Mouse (Mus musculus) heart, postnatal 0 days (tissue): ENCODE results near the gene Abcb4. TPM values are rescaled to one million over a fixed set of nuclear protein-coding genes. Genes with fewer than 3 reads are reported as not detected.

Experiments used
- ATAC-seq: fragments of 200-750 bp; cut with Nextera tagmentation; 2 replicates; pipeline ENCODE4 v1.8.0; 2017; ENCODE audit warnings: low read depth, moderate number of reproducible peaks, moderate library complexity; ENCODE audit not compliant: insufficient read depth
- DNase-seq: peaks from one replicate; pipeline ENCODE4 v3.0.0-alpha.2; 2016; ENCODE audit warnings: low spot score
- H3K27ac ChIP-seq: fragments of 300-500 bp; sonication (generic); 2 replicates; pipeline ENCODE4 v1.5.1; 2014; ENCODE audit warnings: low read depth, mild to moderate bottlenecking
- H3K27me3 ChIP-seq: fragments of 300-500 bp; sonication (generic); 2 replicates; pipeline ENCODE4 v1.6.1; 2014; ENCODE audit warnings: low read length, mixed read lengths; ENCODE audit not compliant: control insufficient read depth, insufficient read depth
- H3K36me3 ChIP-seq: fragments of 300-500 bp; sonication (generic); replicated peaks from 2 replicates; pipeline ENCODE4 v1.6.1; 2014; ENCODE audit warnings: low read length, mixed read lengths; ENCODE audit not compliant: control insufficient read depth, insufficient read depth
- H3K4me1 ChIP-seq: fragments of 300-500 bp; sonication (generic); 2 replicates; pipeline ENCODE4 v1.6.1; 2014; ENCODE audit warnings: antibody characterized with exemption; ENCODE audit not compliant: control insufficient read depth, insufficient read depth
- H3K4me2 ChIP-seq: fragments of 300-500 bp; sonication (generic); 2 replicates; pipeline ENCODE4 v1.6.1; 2014; ENCODE audit warnings: low read depth, mild to moderate bottlenecking, low read length, moderate library complexity
- H3K4me3 ChIP-seq: fragments of 300-500 bp; sonication (generic); 2 replicates; pipeline ENCODE4 v1.5.1; 2014; ENCODE audit warnings: low read depth, low read length
- H3K9ac ChIP-seq: fragments of 300-500 bp; sonication (generic); replicated peaks from 2 replicates; pipeline ENCODE4 v1.6.1; 2014; ENCODE audit warnings: low read depth, low read length, mixed read lengths
- H3K9me3 ChIP-seq: fragments of 300-500 bp; sonication (generic); replicated peaks from 2 replicates; pipeline ENCODE4 v1.6.1; 2016; ENCODE audit warnings: low read length; ENCODE audit not compliant: control insufficient read depth
- CTCF ChIP-seq: IDR thresholded peaks from 2 replicates; pipeline ENCODE4 v1.5.1; 2016; ENCODE audit warnings: antibody characterized with exemption, control low read depth, low read depth
- EP300 ChIP-seq: IDR thresholded peaks from 2 replicates; pipeline ENCODE4 v1.6.1; 2016; ENCODE audit warnings: antibody characterized with exemption, low read depth
- WGBS: fragments of 180-500 bp; shearing (Covaris S2); extraction: QIAGEN DNeasy Blood & Tissue Kit; methylation state at CpG from one replicate; pipeline ENCODE4 v1.1.7; 2014; 5-methylcytosine and 5-hydroxymethylcytosine counted together
- polyA plus RNA-seq: library from polyadenylated mRNA; unstranded; fragments of >200 nt; fragmentation: Nextera tagmentation; extraction: Ambion mirVana; gene quantifications from 2 replicates; pipeline ENCODE4 v1.2.1, GENCODE M21; 2015
- total RNA-seq: library from RNA; depleted of rRNA; stranded (reverse); fragments of >200 nt; gene quantifications from 2 replicates; pipeline ENCODE4 v1.2.3, GENCODE M21; 2014; ENCODE audit warnings: low replicate concordance

The Abcb4 gene
- total and polyA plus RNA-seq, 2 experiments from 2014 or later, result 0.63 TPM; not detected in 1

- no peak for ATAC-seq
- TF ChIP-seq CTCF (no peak), EP300 (no peak)
- peaks cover 2% of the 10 kb centered on the region; the same call in 1 of the 2 replicates for H3K4me1 ChIP-seq
Observed at GRCm38 (mm10) chr5:8898246-8898645, 4.7 kb downstream of the Abcb4 start.

GRCm38 (mm10) chr5:8901001-8901400 lies 7.5 kb downstream of the Abcb4 start:
- ATAC-seq (no peak), DNase-seq (no peak)
- Histone ChIP-seq H3K27ac (no peak overlapping the region), H3K4me1 (no peaks in the 10 kb centered on the region), H3K4me3 (no peak overlapping the region), H3K36me3 (no peaks in the 10 kb centered on the region), H3K9me3 (no peaks in the 10 kb centered on the region), H3K27me3 (no peaks in the 10 kb centered on the region), H3K4me2 (no peak overlapping the region), H3K9ac (no peak overlapping the region)
- TF ChIP-seq CTCF, result no peak
- TF ChIP-seq EP300, result no peak
- WGBS, result 73% methylated on average over 1 of the region's 1 CpGs

More at GRCm38 (mm10) chr5:8898246-8898645, 4.7 kb downstream of the Abcb4 start:
- Histone ChIP-seq H3K9ac (no peak overlapping the region), H3K36me3 (no peaks in the 10 kb centered on the region), H3K9me3 (no peaks in the 10 kb centered on the region), H3K4me3 (no peak overlapping the region), H3K4me2 (no peak overlapping the region), H3K27me3 (no peaks in the 10 kb centered on the region), H3K27ac (no peak overlapping the region)
- WGBS, result 62% methylated on average over 3 of the region's 3 CpGs
- no peak for DNase-seq

- Histone ChIP-seq H3K27me3 (no peaks in the 10 kb centered on the region), H3K4me3 (no peak overlapping the region), H3K36me3 (no peaks in the 10 kb centered on the region), H3K27ac (no peak overlapping the region), H3K9ac (no peak overlapping the region), H3K4me1 (no peaks in the 10 kb centered on the region), H3K4me2 (no peak overlapping the region), H3K9me3 (no peaks in the 10 kb centered on the region)
- TF ChIP-seq CTCF (no peak), EP300 (no peak)
- WGBS, result 66% methylated on average over 6 of the region's 6 CpGs
- DNase-seq (no peak), ATAC-seq (no peak)
Observed at GRCm38 (mm10) chr5:8902141-8902817, 8.8 kb downstream of the Abcb4 start.

GRCm38 (mm10) chr5:8904539-8904938 lies 11.0 kb downstream of the Abcb4 start:
- H3K27me3 ChIP-seq, result no peaks in the 10 kb centered on the region

GRCm38 (mm10) chr5:8911567-8912198 lies 18.2 kb downstream of the Abcb4 start:
- Histone ChIP-seq H3K36me3 (no peaks in the 10 kb centered on the region), H3K27ac (no peak overlapping the region), H3K4me3 (no peak overlapping the region), H3K9ac (no peak overlapping the region), H3K4me2 (no peak overlapping the region), H3K9me3 (no peaks in the 10 kb centered on the region), H3K27me3 (no peaks in the 10 kb centered on the region), H3K4me1 (no peaks in the 10 kb centered on the region)
- ATAC-seq, result no peak
- no peak for DNase-seq
- TF ChIP-seq CTCF, result no peak
- WGBS, result 68% methylated on average over 8 of the region's 8 CpGs

More at GRCm38 (mm10) chr5:8904539-8904938, 11.0 kb downstream of the Abcb4 start:
- H3K4me1 ChIP-seq, result no peaks in the 10 kb centered on the region
- ATAC-seq (no peak), DNase-seq (no peak)
- no peaks in the 10 kb centered on the region for H3K36me3 ChIP-seq
- no peak overlapping the region for H3K4me3 ChIP-seq
- no peak overlapping the region for H3K27ac ChIP-seq
- H3K9ac ChIP-seq, result no peak overlapping the region
- H3K4me2 ChIP-seq, result no peak overlapping the region
- no peaks in the 10 kb centered on the region for H3K9me3 ChIP-seq
- 85% methylated on average over 6 of the region's 6 CpGs for WGBS
- TF ChIP-seq EP300 (no peak), CTCF (no peak)
